Mouse (Mus musculus) heart, embryonic 14.5 days (tissue): Measurements from ENCODE around the gene Fer1l4. TPM values are rescaled to one million over a fixed set of nuclear protein-coding genes. Genes with fewer than 3 reads are reported as not detected.

Experiments used
- ATAC-seq: fragments of 200-750 bp; cut with Nextera tagmentation; 2 replicates; pipeline ENCODE4 v1.8.0; 2017; ENCODE audit warnings: low read depth, moderate TSS enrichment; ENCODE audit not compliant: insufficient number of reproducible peaks, insufficient read depth, low FRiP score
- H3K27ac ChIP-seq, 2 experiments: fragments of 200-500 bp in 1 of 2; fragments of 300-500 bp in 1 of 2; sonication (generic) in 1 of 2; replicated peaks in 1 of 2; 2 replicates each; pipeline ENCODE4 v1.5.1; 2012 to 2014; ENCODE audit warnings: low read depth in 2 of 2, low read length in 2 of 2, control low read depth in 1 of 2, mild to moderate bottlenecking in 1 of 2, mixed read lengths in 1 of 2; ENCODE audit not compliant: control insufficient read depth in 1 of 2, insufficient read depth in 1 of 2
- H3K27me3 ChIP-seq: fragments of 300-500 bp; sonication (generic); 2 replicates; pipeline ENCODE4 v1.6.1; 2014; ENCODE audit warnings: mild to moderate bottlenecking, low read length, control low read depth; ENCODE audit not compliant: control insufficient read depth, insufficient read depth
- H3K36me3 ChIP-seq: fragments of 300-500 bp; sonication (generic); 2 replicates; pipeline ENCODE4 v1.6.1; 2014; ENCODE audit warnings: mild to moderate bottlenecking, control low read depth, low read length, mixed read lengths; ENCODE audit not compliant: control insufficient read depth, insufficient read depth
- H3K4me1 ChIP-seq, 2 experiments: fragments of 200-500 bp in 1 of 2; fragments of 300-500 bp in 1 of 2; sonication (generic) in 1 of 2; 2 replicates each; pipeline ENCODE4 v1.6.1; 2012 to 2014; ENCODE audit warnings: low read length in 2 of 2, control low read depth in 1 of 2, mixed read lengths in 1 of 2; ENCODE audit not compliant: control insufficient read depth in 2 of 2, insufficient read depth in 2 of 2
- H3K4me2 ChIP-seq: fragments of 300-500 bp; sonication (generic); 2 replicates; pipeline ENCODE4 v1.6.1; 2014; ENCODE audit warnings: mild to moderate bottlenecking, low read length
- H3K4me3 ChIP-seq, 2 experiments: fragments of 200-500 bp in 1 of 2; fragments of 300-500 bp in 1 of 2; sonication (generic) in 1 of 2; 2 replicates each; pipeline ENCODE4 v1.5.1; 2012 to 2014; ENCODE audit warnings: low read length in 2 of 2, mild to moderate bottlenecking in 2 of 2, control low read depth in 1 of 2, low read depth in 1 of 2, moderate library complexity in 1 of 2; ENCODE audit not compliant: control insufficient read depth in 1 of 2, insufficient read depth in 1 of 2
- H3K9ac ChIP-seq: fragments of 300-500 bp; sonication (generic); 2 replicates; pipeline ENCODE4 v1.6.1; 2014; ENCODE audit warnings: mild to moderate bottlenecking, low read length
- H3K9me3 ChIP-seq: fragments of 300-500 bp; sonication (generic); 2 replicates; pipeline ENCODE4 v1.6.1; 2016; ENCODE audit warnings: low read length, control low read depth; ENCODE audit not compliant: control insufficient read depth
- WGBS: fragments of 180-500 bp; shearing (Covaris S2); extraction: QIAGEN DNeasy Blood & Tissue Kit; methylation state at CpG from one replicate; pipeline ENCODE4 v1.1.7; 2014; 5-methylcytosine and 5-hydroxymethylcytosine counted together
- polyA plus RNA-seq: library from polyadenylated mRNA; unstranded; fragments of >200 nt; fragmentation: Nextera tagmentation; extraction: Ambion mirVana; gene quantifications from 2 replicates; pipeline ENCODE4 v1.2.1, GENCODE M21; 2014

Gene Fer1l4
- polyA plus RNA-seq = not detected in 2 replicates

DNA sequence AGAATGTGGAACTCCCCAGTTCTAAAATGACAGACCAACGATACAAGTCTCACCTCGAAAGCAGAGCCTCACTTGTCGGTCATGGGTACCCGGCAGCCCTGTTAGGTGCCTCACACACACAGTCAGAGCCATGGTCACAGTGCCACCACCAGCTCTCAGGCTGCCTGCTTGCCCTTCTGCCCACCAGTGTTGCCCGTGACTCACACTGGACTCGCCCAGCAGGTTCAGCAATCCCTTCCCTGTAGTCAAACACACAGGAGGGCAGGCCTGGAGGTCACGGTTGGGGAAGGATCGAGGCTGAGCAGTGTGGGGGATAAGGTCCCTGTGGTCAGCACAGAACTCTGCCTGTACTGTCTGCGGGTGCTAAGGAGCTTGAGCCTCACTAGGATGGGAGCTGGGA, at the start of gene Fer1l4:
Gene Fer1l4, minus strand, starts transcription at position 132 of the 400 bp plus-strand sequence.
- Histone ChIP-seq H3K9ac (no peak within 1 kb of the TSS), H3K27ac (no peak within 1 kb of the TSS), H3K4me1 (no peaks in the 10 kb centered on the region), H3K27me3 (peaks cover 5% of the 10 kb centered on the region; the same call in 1 of the 2 replicates), H3K36me3 (no peaks in the 10 kb centered on the region), H3K4me2 (no peak within 1 kb of the TSS), H3K9me3 (no peaks in the 10 kb centered on the region), H3K4me3 (no peak within 1 kb of the TSS)
- ATAC-seq = no peak
- WGBS = 79% methylated on average over 9 of the region's 9 CpGs

DNA sequence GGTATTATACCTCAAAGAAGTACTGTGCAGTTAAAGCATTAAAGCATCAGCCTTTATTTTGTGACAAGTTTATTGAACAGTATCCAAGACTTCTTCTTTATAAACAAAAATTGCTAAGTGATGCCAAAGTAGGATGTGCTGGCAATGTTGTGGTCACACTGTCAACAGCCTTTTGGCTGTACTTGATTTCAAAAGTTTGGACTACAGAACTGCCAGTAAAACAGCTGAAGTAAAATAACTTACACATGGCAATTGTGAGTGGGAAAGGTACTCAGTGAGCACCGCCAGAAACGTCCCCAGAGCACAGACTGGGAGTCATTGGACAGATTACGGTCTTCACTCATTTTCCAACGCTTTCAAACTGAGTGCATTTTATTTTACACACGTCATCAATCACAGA, 39.2 kb upstream of the Fer1l4 start:
- ATAC-seq = no peak
- peaks cover 56% of the 10 kb centered on the region for H3K36me3 ChIP-seq

DNA sequence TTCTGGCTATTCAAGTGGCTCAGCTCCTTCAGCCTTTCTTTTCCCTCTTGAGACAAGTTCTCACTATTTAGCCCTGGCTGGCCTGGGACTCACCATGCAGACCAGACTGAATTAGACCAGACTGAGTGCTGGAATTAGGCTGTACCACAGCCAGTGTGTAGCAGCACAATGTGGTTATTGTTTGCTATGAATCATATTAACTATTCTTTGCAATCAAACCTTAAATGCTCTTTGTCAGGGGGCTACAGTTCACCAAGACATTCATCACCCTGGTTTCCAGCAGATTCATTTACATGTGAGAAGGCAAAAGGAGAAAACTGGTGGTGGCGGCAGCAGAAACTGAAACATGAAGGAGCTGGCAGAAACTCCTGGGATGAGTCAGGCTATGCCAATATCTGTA, 37.1 kb upstream of the Fer1l4 start:
- no peak overlapping the region for H3K27ac ChIP-seq
- no peaks in the 10 kb centered on the region for H3K9me3 ChIP-seq
- H3K4me3 ChIP-seq = no peak overlapping the region
- H3K4me1 ChIP-seq = peaks cover 2 to 10% of the 10 kb centered on the region in 2 experiments; a peak in 1 of 4 replicates
- H3K36me3 ChIP-seq = peaks cover 35% of the 10 kb centered on the region
- H3K4me2 ChIP-seq = no peak overlapping the region
- no peaks in the 10 kb centered on the region for H3K27me3 ChIP-seq
- H3K9ac ChIP-seq = no peak overlapping the region
- ATAC-seq = no peak
- 94% methylated on average over 1 of the region's 1 CpGs for WGBS

More for the DNA sequence above, 39.2 kb upstream of the Fer1l4 start:
- H3K27ac ChIP-seq = no peak overlapping the region
- peaks cover 0 to 2% of the 10 kb centered on the region in 2 experiments; a peak in 1 of 4 replicates for H3K4me1 ChIP-seq
- H3K9me3 ChIP-seq = no peaks in the 10 kb centered on the region
- no peak overlapping the region for H3K4me3 ChIP-seq
- H3K9ac ChIP-seq = no peak overlapping the region
- no peak overlapping the region for H3K4me2 ChIP-seq
- H3K27me3 ChIP-seq = no peaks in the 10 kb centered on the region
- 83% methylated on average over 5 of the region's 5 CpGs for WGBS

DNA sequence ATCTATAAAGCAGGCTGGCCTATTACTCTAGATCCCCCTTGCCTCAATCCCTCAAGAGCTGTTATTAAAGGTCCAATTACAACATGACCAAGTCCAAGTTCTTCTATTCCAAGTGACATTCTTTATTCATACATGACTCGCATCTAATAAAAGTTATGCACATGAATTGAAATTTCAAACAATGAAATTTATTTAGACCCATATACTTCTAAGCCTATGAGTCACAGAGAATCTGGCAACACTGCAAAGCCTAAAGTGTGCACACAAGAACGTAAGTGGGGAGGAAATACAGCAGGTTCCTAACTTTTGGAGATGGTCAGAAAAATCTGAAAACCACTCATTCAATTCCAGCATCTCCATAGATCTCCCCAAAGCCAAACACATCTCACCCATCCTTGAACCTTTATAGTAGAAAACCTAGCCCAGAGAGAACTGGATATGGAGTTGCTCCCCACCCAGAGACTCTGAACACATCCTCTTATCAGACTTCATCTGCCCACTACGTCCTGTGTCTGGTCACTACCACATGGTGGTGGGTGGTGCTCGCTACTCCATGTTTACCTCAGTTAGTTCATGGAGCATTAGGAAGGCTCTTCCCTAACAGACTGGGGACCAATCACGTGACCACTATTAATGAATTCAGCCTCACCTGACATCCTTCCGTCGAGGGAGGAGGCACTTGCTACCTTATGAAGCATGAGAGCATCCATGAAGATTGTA, 34.8 kb upstream of the Fer1l4 start:
- H3K36me3 ChIP-seq = peaks cover 24% of the 10 kb centered on the region
- no peak overlapping the region for H3K4me2 ChIP-seq
- ATAC-seq = no peak
- no peak overlapping the region for H3K4me3 ChIP-seq
- no peaks in the 10 kb centered on the region for H3K27me3 ChIP-seq
- 84% methylated on average over 7 of the region's 7 CpGs for WGBS
- H3K4me1 ChIP-seq = peaks cover 2 to 14% of the 10 kb centered on the region in 2 experiments; a peak in 1 of 4 replicates
- H3K9me3 ChIP-seq = no peaks in the 10 kb centered on the region
- H3K27ac ChIP-seq = no peak overlapping the region
- no peak overlapping the region for H3K9ac ChIP-seq

DNA sequence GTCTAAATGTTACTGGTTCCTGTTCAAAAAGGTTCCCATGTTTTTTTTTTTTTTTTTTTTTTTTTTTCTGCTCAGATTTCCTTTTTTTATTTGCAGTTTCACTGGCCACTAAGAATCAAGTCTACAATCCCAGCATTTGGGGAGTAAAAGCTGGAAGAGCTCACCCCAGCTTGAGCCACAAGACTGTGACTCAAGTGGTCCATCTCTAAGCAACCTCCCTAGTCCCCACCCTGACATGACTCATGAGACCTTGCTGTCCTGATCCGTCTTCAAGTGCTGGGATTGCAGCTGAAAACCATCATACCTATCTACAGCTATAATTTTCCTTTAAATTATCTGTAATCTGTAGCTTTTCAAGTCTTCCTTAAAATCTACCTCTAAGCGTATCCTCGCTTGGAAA, 31.8 kb upstream of the Fer1l4 start:
- no peak overlapping the region for H3K4me3 ChIP-seq
- H3K36me3 ChIP-seq = peaks cover 13% of the 10 kb centered on the region
- H3K4me1 ChIP-seq = peaks cover 9 to 29% of the 10 kb centered on the region in 2 experiments; a peak in 3 of 4 replicates
- ATAC-seq = no peak
- WGBS = 85% methylated on average over 3 of the region's 3 CpGs
- no peaks in the 10 kb centered on the region for H3K9me3 ChIP-seq
- no peaks in the 10 kb centered on the region for H3K27me3 ChIP-seq
- no peak overlapping the region for H3K4me2 ChIP-seq
- no peak overlapping the region for H3K9ac ChIP-seq
- no peak overlapping the region for H3K27ac ChIP-seq

DNA sequence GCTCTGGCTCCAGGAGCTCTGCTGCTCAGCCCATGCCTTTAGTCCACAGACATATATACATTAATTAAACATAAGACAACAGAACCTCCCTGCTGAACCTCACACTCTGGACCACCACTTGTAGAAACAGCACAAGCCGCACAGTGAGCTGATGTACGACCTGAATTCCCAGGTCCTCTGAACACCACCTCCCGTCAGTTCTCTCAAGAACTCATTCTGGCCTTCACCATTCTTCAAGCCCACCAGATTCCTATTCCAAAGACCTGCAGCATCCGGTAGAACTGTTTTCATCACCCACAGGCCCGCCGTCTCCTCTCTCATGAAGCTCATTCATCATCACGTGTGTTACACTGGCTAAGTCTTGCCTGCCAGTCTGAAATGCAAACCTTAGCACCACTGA, 27.6 kb upstream of the Fer1l4 start:
- peaks cover 36% of the 10 kb centered on the region for H3K36me3 ChIP-seq
- no peak overlapping the region; a peak in 1 of 4 replicates for H3K27ac ChIP-seq
- no peak overlapping the region for H3K4me2 ChIP-seq
- no peak for ATAC-seq
- H3K27me3 ChIP-seq = no peaks in the 10 kb centered on the region
- no peak overlapping the region for H3K9ac ChIP-seq
- no peak overlapping the region for H3K4me3 ChIP-seq
- peaks cover 11 to 19% of the 10 kb centered on the region in 2 experiments; a peak in 3 of 4 replicates for H3K4me1 ChIP-seq
- WGBS = 80% methylated on average over 7 of the region's 7 CpGs
- H3K9me3 ChIP-seq = no peaks in the 10 kb centered on the region

DNA sequence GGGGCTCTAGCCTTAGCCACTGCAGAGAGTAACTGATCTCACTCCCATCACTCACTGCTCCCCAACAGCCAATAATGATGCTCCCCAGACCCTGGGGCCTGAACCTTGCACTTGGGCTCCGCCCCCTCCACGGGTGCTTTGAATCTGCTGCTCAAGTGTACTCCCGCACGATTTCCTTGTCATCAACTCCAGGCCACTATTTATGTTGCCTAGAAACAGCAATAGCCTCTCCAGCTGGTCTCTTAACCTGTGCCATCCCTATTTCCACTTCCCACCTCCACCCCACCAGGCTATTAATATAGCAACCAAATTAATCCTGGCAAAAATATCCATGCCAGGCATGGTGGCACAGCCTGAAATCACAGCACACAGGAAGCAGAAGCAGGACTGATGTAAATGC, 26.9 kb upstream of the Fer1l4 start:
- H3K4me1 ChIP-seq = peaks cover 11 to 19% of the 10 kb centered on the region in 2 experiments; a peak in 3 of 4 replicates
- H3K27me3 ChIP-seq = no peaks in the 10 kb centered on the region
- WGBS = 24% methylated on average over 4 of the region's 4 CpGs
- H3K36me3 ChIP-seq = peaks cover 43% of the 10 kb centered on the region
- H3K4me2 ChIP-seq = no peak overlapping the region
- peak overlapping the region in 1 of 2 experiments; percentile 25; a peak in 1 of 4 replicates for H3K27ac ChIP-seq
- no peak overlapping the region for H3K4me3 ChIP-seq
- H3K9me3 ChIP-seq = no peaks in the 10 kb centered on the region
- ATAC-seq = no peak
- H3K9ac ChIP-seq = no peak overlapping the region
